Mouse (Mus musculus) brain, embryonic 14.5 days (tissue): ENCODE results near the gene A630095E13Rik.
A peak's percentile ranks its signal among the peaks of the same experiment; 100 is the strongest.

Source experiments
- CTCF ChIP-seq: fragments of 200-500 bp; IDR thresholded peaks from 2 replicates; pipeline ENCODE4 v1.5.1; 2012; ENCODE audit warnings: inconsistent platforms, mild to moderate bottlenecking, moderate library complexity, borderline replicate concordance; ENCODE audit not compliant: insufficient read depth, insufficient read length; ENCODE audit errors: extremely low read depth
- POLR2A ChIP-seq: fragments of 200-500 bp; IDR thresholded peaks from 2 replicates; pipeline ENCODE4 v1.6.1; 2012; ENCODE audit warnings: mild to moderate bottlenecking, inconsistent platforms, borderline replicate concordance; ENCODE audit not compliant: poor library complexity, insufficient read depth, insufficient read length, severe bottlenecking; ENCODE audit errors: extremely low read depth

- TF ChIP-seq CTCF (peak; percentile 9; the same call in 1 of the 2 replicates), POLR2A (no peak)
These were observed 44.2 kb upstream of the A630095E13Rik start for GRCm38 (mm10) chr9:36687329-36687728.
